Mouse (Mus musculus) spleen, adult 2 months (tissue): ENCODE results near the gene Tmem95.

Experiments used
- CTCF ChIP-seq: fragments of 200-500 bp; IDR thresholded peaks from 2 replicates; pipeline ENCODE4 v1.5.1; 2011; ENCODE audit warnings: mild to moderate bottlenecking, inconsistent platforms; ENCODE audit not compliant: insufficient read depth, insufficient read length, insufficient replicate concordance; ENCODE audit errors: extremely low read depth
- POLR2A ChIP-seq: fragments of 200-500 bp; IDR thresholded peaks from 2 replicates; pipeline ENCODE4 v1.6.1; 2011; ENCODE audit warnings: low read depth, low read length, inconsistent platforms

DNA sequence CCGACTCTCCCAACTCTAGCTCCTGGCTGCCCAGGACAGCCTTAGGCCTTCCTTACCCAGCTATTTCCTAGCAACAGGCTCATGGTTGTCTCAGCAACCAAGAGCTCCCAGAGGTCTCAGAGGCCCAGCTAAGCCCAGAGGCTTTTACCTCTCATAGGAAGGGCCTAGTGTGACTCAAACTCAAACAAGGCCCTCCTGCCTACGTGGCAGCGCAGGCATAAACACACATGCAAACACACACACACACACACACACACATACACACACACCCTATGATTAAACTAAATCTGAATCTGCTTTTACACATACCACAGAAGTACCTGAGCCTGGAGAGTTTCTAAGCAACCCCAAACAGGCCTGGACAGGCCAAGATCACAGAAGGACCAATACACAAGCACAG, 581 bp upstream of the Tmem95 start:
- TF ChIP-seq CTCF (no peak), POLR2A (no peak)
